Mouse (Mus musculus) ES-E14 (cell line): Measurements from ENCODE around the gene Rasa1. TPM values are rescaled to one million over a fixed set of nuclear protein-coding genes. Genes with fewer than 3 reads are reported as not detected.
A peak's percentile ranks its signal among the peaks of the same experiment; 100 is the strongest.

Experiments used
- DNase-seq: peaks from one replicate; pipeline ENCODE4 v3.0.0-alpha.2; 2013; ENCODE audit warnings: low read depth, low spot score
- H3K27ac ChIP-seq: 2 replicates; pipeline ENCODE4 v1.5.1; 2012; ENCODE audit warnings: low read depth, mild to moderate bottlenecking, low read length, moderate library complexity, mixed read lengths; ENCODE audit not compliant: poor library complexity, insufficient read depth, severe bottlenecking
- H3K36me3 ChIP-seq: 2 replicates; pipeline ENCODE4 v1.6.1; 2012; ENCODE audit warnings: mild to moderate bottlenecking, low read length, moderate library complexity, mixed read lengths; ENCODE audit not compliant: control insufficient read depth, poor library complexity, insufficient read depth, severe bottlenecking
- H3K4me1 ChIP-seq, 2 experiments: fragments of 150-350 bp in 1 of 2; sonication (generic) in 1 of 2; 2 replicates each; pipeline ENCODE4 v1.6.1; 2012; ENCODE audit warnings: low read length in 2 of 2, mild to moderate bottlenecking in 1 of 2, mixed read lengths in 1 of 2; ENCODE audit not compliant: control insufficient read depth in 2 of 2, insufficient read depth in 2 of 2, poor library complexity in 1 of 2
- H3K4me3 ChIP-seq, 2 experiments: fragments of 150-350 bp in 1 of 2; sonication (generic) in 1 of 2; 2 replicates each; pipeline ENCODE4 v1.5.1; 2012; ENCODE audit warnings: low read length in 2 of 2, low read depth in 1 of 2, mild to moderate bottlenecking in 1 of 2, mixed read lengths in 1 of 2; ENCODE audit not compliant: insufficient read depth in 1 of 2, poor library complexity in 1 of 2, severe bottlenecking in 1 of 2
- H3K9ac ChIP-seq: 2 replicates; pipeline ENCODE4 v1.6.1; 2012; ENCODE audit warnings: low read depth, mild to moderate bottlenecking, low read length, mixed read lengths; ENCODE audit not compliant: poor library complexity, insufficient read depth, severe bottlenecking
- H3K9me3 ChIP-seq: fragments of 150-350 bp; sonication (generic); 2 replicates; pipeline ENCODE4 v1.6.1; 2012; ENCODE audit warnings: low read depth, mild to moderate bottlenecking, low read length; ENCODE audit not compliant: control insufficient read depth, insufficient read depth
- CHD2 ChIP-seq: IDR thresholded peaks from 2 replicates; pipeline ENCODE4 v1.6.1; 2014; ENCODE audit warnings: mild to moderate bottlenecking, low read depth, low read length, inconsistent platforms
- HCFC1 ChIP-seq: IDR thresholded peaks from 2 replicates; pipeline ENCODE4 v1.6.1; 2012; ENCODE audit warnings: low read length, inconsistent platforms, borderline replicate concordance; ENCODE audit not compliant: insufficient read depth
- MAFK ChIP-seq: IDR thresholded peaks from 2 replicates; pipeline ENCODE4 v1.6.1; 2014; ENCODE audit warnings: mild to moderate bottlenecking, low read depth, low read length, inconsistent platforms; ENCODE audit not compliant: insufficient read depth
- ZC3H11A ChIP-seq: IDR thresholded peaks from 2 replicates; pipeline ENCODE4 v1.6.1; 2012; ENCODE audit warnings: low read depth, mild to moderate bottlenecking, inconsistent platforms, low read length, borderline replicate concordance
- ZNF384 ChIP-seq: IDR thresholded peaks from 2 replicates; pipeline ENCODE4 v1.6.1; 2012; ENCODE audit warnings: low read depth, low read length, inconsistent platforms
- in situ Hi-C, 2 experiments: fragments of 600-800 bp; cut with MboI; formaldehyde crosslinking; loops; one replicate each; pipeline ENCODE4 v1.15.1; 2025; ENCODE audit warnings: low sequenced_read_pairs in 2 of 2, inconsistent platforms in 1 of 2; ENCODE audit not compliant: unreplicated experiment in 2 of 2
- total RNA-seq: library from RNA; depleted of rRNA; stranded (reverse); fragments of 300-350 nt; gene quantifications from 2 replicates; pipeline ENCODE4 v1.2.3, GENCODE M21; 2012

Gene Rasa1
- total RNA-seq, 1 experiment = 34.8 TPM

DNA sequence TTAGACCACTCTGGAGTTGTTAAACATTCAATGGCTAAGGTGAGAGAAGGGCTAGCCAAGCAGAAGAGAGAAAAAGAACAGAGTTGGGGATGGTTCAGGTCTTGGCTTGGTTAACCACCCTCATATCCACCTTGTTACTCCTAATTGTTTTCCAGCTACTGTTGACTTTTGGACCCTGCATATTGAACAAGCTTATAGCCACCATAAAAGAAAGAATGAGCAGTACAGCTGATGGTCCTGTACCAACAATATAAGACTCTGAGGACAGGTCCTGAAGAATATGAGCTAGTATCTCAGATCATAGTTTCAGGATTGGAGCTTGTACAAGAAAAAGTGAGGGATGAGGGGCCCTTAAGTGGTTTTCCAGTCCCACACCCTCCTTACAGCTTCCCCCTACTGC lies 17.1 kb upstream of the Rasa1 start:
- no peaks in the 10 kb centered on the region for H3K9me3 ChIP-seq
- H3K9ac ChIP-seq = no peak overlapping the region
- no peaks in the 10 kb centered on the region for H3K36me3 ChIP-seq
- H3K27ac ChIP-seq = no peak overlapping the region
- no peak for DNase-seq
- no peak overlapping the region for H3K4me3 ChIP-seq
- no peaks in the 10 kb centered on the region for H3K4me1 ChIP-seq
- no peak for TF ChIP-seq ZNF384
- no peak for TF ChIP-seq CHD2
- in situ Hi-C loops = no loop called here

DNA sequence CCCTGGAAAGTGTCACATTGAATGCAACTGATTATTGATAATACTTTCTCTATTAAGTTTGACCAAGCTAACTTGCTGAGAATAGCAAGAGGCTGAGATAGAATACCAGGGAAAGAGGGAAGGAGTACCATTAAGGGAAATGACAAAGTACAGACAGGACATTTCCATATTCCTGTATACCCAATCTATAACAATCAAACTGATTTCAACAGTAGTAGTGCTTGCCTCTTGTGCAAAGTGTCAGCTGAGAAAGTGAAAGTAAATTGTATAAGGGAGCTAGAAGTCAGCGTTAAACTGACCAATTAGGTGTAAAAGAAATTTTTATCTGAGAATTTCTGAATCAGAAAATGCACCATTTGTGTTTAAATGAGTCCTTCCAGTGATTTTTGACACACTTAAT lies 1.7 kb upstream of the Rasa1 start:
- no peak for TF ChIP-seq CHD2
- no peak for TF ChIP-seq MAFK
- TF ChIP-seq HCFC1 = no peak
- TF ChIP-seq ZC3H11A = no peak
- TF ChIP-seq ZNF384 = no peak
- no peaks in the 10 kb centered on the region for H3K36me3 ChIP-seq
- in situ Hi-C loops = no loop called here
- peaks cover 0 to 5% of the 10 kb centered on the region in 2 experiments; a peak in 1 of 4 replicates for H3K4me1 ChIP-seq
- H3K27ac ChIP-seq = no peak overlapping the region
- no peak for DNase-seq
- no peaks in the 10 kb centered on the region for H3K9me3 ChIP-seq
- no peak overlapping the region for H3K9ac ChIP-seq
- no peak overlapping the region for H3K4me3 ChIP-seq

DNA sequence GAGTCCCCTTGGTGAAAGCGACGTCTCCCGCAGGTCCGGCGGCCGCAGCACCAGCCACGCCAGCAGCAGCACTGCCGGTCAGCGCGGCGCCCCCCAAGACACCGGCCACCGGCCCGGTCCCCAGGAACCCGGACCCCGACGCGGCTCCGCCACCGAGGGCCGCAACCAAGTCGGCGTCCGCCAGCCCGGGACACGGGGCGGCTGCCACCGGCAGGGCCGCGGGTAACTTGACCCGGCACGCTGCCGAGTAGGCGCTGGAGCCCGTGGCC lies 422 bp downstream of the Rasa1 start:
- H3K4me3 ChIP-seq = peak overlapping the region; percentile 91 to 98
- peaks cover 0 to 5% of the 10 kb centered on the region in 2 experiments; a peak in 1 of 4 replicates for H3K4me1 ChIP-seq
- no peaks in the 10 kb centered on the region for H3K36me3 ChIP-seq
- TF ChIP-seq HCFC1 = no peak; the same call in 1 of the 2 replicates
- DNase-seq = no peak
- in situ Hi-C loops = no loop called here
- no peaks in the 10 kb centered on the region for H3K9me3 ChIP-seq
- H3K27ac ChIP-seq = peak overlapping the region; percentile 92
- peak overlapping the region; percentile 79 for H3K9ac ChIP-seq

DNA sequence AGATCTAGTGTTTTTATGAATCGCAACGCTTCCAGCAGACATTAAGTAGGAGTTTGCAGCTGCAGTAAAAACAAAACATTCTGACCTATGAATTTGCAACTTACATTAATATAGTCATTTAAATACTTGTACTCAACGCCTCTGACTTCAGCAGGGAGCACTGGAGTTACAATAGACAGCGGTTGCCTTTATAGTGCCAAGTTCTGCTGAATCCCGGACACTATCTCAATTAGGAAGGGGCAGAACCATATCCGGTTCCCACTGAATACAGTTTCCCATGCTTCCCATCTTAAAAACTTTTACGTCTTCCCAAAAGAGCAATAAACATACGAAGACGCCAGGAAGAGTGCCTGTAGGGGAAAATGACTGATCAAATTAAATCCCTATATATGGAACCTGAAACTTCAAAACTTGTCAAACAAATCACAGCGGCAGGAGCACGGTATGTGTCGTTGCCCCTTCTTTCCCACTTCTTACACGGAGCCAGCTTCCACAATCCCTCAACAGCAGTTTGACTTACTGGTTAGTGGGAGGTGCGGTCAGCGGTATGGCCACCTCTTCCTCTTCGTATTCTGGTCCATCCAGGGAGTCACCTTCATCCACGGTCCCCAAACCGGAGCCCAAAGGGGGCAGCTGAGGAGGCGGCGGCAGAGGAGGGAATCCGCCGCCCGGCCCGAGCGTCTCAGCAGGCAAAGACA lies 905 bp downstream of the Rasa1 start:
- in situ Hi-C loops = no loop called here

DNA sequence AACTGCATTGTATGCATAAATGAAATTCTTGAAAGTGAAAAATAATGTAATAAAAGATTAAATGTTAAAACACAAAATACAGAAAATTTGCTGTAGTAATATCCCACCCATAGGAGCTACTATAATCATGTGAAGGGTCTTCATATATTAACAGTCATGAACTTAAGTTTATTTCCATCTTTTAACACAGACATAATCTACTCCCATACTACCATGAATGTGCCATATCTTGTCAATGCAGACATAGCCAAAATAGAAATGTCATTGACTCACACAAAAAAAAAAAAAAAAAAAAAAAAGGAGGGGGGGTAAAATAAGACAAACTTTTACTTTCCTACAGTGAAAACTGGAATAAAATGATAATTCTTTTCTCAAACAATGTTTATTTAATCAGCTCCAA lies 6.3 kb downstream of the Rasa1 start:
- in situ Hi-C loops = no loop called here
- no peak for DNase-seq
- Histone ChIP-seq H3K4me3 (no peak overlapping the region), H3K9me3 (no peaks in the 10 kb centered on the region), H3K36me3 (no peaks in the 10 kb centered on the region), H3K9ac (no peak overlapping the region), H3K4me1 (peaks cover 0 to 5% of the 10 kb centered on the region in 2 experiments; a peak in 1 of 4 replicates), H3K27ac (no peak overlapping the region)
- no peak for TF ChIP-seq HCFC1
- TF ChIP-seq MAFK = no peak
- no peak for TF ChIP-seq CHD2
- TF ChIP-seq ZC3H11A = no peak
- TF ChIP-seq ZNF384 = no peak

More for the DNA sequence above, 905 bp downstream of the Rasa1 start:
- no peaks in the 10 kb centered on the region for H3K36me3 ChIP-seq
- peak overlapping the region; percentile 92; the same call in 1 of the 2 replicates for H3K27ac ChIP-seq
- no peaks in the 10 kb centered on the region for H3K9me3 ChIP-seq
- no peak for TF ChIP-seq ZNF384
- TF ChIP-seq MAFK = no peak
- no peak for TF ChIP-seq HCFC1
- no peak for TF ChIP-seq ZC3H11A
- TF ChIP-seq CHD2 = no peak
- peak overlapping the region; percentile 91 to 98 for H3K4me3 ChIP-seq
- peaks cover 0 to 5% of the 10 kb centered on the region in 2 experiments; a peak in 1 of 4 replicates for H3K4me1 ChIP-seq
- peak overlapping the region; percentile 79 for H3K9ac ChIP-seq
- peak; percentile 13 for DNase-seq
